Mouse (Mus musculus): ENCODE measurements around the gene Pcyt2.

DNA sequence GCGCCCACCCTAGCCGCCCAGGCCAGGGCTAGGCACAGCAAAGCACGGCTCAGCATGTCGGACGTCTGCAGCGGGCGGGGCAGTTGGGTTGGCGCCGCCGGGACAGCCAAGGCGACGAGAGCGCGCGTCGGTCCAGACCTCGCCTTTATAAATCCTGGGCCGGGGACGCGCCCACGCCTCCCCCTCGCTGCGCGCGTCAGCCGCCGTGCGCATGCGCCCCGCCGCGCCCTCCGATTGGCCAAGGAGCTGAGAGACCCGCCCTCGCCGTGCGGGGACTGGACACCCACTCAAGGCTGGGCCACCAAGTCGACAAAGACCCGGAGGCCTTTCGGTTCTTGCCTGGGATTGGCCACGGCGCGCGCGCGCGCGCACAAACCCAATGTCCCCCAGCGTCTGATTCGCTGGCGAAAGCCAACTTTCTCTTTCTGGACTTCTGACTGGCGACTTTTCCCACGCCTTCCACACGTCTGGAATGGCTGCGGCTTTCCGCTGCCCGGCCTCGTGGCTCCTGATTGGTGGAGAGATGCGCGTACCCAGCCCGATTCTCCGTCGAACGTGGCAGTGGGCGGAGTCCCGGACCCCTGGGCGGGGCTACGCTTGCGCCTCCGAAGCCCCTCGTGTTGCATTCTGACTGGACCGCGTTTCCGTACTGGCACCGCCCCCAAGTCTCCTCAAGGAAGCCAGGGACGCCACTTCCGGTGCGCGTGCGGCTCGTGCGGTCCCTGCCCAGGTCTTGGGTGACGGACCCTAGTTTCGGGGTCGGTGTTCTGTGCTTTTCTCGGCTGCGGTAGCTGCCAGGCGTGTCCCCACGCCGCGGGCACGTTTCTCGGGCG is 44.8 kb downstream of the Pcyt2 start, which contains the start of gene P4hb:
- TF ChIP-seq GATA1 (IDR thresholded peaks at IDR 0.05; ENCODE audit: borderline replicate concordance, low read length) = no peak
- peak; percentile 90; the same call in 1 of the 2 replicates for TF ChIP-seq FLI1 (IDR thresholded peaks at IDR 0.05; ENCODE audit: low read length)
